Mouse (Mus musculus): Measurements from ENCODE around the gene Scmh1. TPM values are rescaled to one million over a fixed set of nuclear protein-coding genes. Genes with fewer than 3 reads are reported as not detected.

Gene Scmh1
- polyA plus RNA-seq (2012; rRNA removed), result 87.7 and 97.5 TPM in 2 replicates

DNA sequence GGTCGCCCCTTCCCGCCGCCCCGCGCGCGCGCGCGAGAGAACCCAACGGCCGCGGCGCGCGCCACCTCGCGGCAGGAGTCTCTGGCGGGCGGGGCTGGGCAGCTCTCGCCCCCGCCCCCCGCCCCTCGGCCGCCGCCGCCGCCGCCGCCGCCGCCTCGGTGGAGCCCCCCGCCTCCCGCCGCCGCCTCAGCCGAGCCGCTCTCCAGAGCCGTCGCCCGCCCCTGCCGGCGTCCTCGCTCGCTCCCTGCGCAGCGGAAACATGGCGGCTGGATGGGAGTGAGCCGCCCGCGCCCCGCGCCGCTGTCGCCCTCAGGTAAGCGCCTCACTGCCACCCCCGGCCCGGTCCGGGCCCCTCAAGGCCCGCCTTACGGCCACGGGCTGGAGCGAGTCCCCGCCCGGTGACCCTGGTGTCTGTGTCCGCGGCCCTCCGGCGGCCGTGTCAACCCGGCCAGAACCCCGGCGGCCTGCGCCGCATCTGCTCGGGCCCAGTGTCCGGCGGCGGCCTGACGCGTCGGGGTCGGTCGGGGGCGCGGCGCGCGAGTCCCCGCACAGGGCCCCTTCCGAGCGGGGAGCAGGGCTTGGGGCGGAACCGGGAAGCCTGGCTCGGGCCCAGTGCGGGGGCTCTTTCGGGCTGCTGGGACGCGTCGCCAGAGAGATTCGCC, at the start of gene Scmh1:
Scmh1 (plus strand) TSS at position 138 of the 662 bp plus-strand sequence.
- TF ChIP-seq CTCF (IDR thresholded peaks at IDR 0.05; ENCODE audit: extremely low read depth, insufficient read depth, low read length), result no peak
- no peak for TF ChIP-seq POLR2A (IDR thresholded peaks at IDR 0.05; ENCODE audit: extremely low read depth, insufficient read depth, low read length)
- Histone ChIP-seq H3K4me3 (ENCODE audit: insufficient read depth, low read length) (peak within 1 kb of the TSS; percentile 51), H3K4me1 (ENCODE audit: control insufficient read depth, insufficient read depth, low read length) (peaks cover 4% of the 10 kb centered on the region), H3K27ac (ENCODE audit: insufficient read depth, low read length) (peak within 1 kb of the TSS; percentile 93)

- TF ChIP-seq POLR2A (IDR thresholded peaks at IDR 0.05; ENCODE audit: extremely low read depth, insufficient read depth, low read length), result no peak
- Histone ChIP-seq H3K4me1 (ENCODE audit: control insufficient read depth, insufficient read depth, low read length) (peaks cover 7% of the 10 kb centered on the region), H3K4me3 (ENCODE audit: insufficient read depth, low read length) (no peak overlapping the region), H3K27ac (ENCODE audit: insufficient read depth, low read length) (no peak overlapping the region)
Measured at GRCm38 (mm10) chr4:120360011-120360521, 45.0 kb upstream of the Scmh1 start.

DNA sequence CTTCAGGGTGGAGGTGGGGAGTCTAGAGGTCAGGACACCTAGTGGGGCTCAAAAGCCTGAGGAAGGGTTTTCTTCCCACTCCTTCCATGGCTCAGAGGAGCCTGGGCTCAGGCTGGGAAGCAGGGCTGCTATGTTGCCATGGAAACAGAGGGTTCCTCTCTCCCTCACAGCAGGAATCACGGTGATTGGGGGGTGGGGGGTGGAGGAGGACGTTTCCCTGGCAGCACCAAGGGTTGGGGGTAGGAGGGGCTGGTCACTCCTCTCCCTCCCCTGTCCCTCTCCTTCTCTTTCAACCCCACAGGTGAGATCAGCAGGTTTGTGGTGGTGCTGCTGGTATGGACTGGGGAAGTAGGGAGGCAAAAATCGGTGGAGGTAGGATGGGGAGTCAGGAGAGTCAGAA, 40.4 kb upstream of the Scmh1 start:
- Histone ChIP-seq H3K4me1 (ENCODE audit: control insufficient read depth, insufficient read depth, low read length) (peaks cover 12% of the 10 kb centered on the region), H3K27ac (ENCODE audit: insufficient read depth, low read length) (no peak overlapping the region), H3K4me3 (ENCODE audit: insufficient read depth, low read length) (0 out of 2 replicates have a peak overlapping the region, but pooled peaks have one; percentile 16)
- TF ChIP-seq CTCF (IDR thresholded peaks at IDR 0.05; ENCODE audit: extremely low read depth, insufficient read depth, low read length), result no peak
- no peak for TF ChIP-seq POLR2A (IDR thresholded peaks at IDR 0.05; ENCODE audit: extremely low read depth, insufficient read depth, low read length)

DNA sequence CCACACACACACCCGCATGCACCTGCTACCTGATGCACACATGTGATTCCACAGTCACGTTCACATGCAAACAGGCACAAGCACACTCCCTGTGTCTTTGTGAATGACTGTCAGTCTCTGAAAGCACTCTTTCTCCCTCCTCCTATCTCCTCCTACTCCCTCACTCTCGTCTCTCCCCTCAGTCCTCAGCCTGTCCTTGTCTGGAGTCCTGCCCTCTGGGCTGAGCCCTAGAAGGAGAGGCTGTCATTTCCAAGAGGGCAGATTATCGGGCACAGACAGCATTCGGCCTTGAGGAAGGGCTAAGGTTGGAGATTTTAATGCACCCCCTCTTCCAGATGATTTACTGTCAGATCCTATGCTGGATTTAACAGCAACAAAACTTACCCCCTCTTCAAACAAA, 39.6 kb upstream of the Scmh1 start:
- no peak overlapping the region for H3K27ac ChIP-seq (ENCODE audit: insufficient read depth, low read length)
- TF ChIP-seq POLR2A (IDR thresholded peaks at IDR 0.05; ENCODE audit: extremely low read depth, insufficient read depth, low read length) (no peak), CTCF (IDR thresholded peaks at IDR 0.05; ENCODE audit: extremely low read depth, insufficient read depth, low read length) (no peak)
- H3K4me3 ChIP-seq (ENCODE audit: insufficient read depth, low read length), result no peak overlapping the region
- H3K4me1 ChIP-seq (ENCODE audit: control insufficient read depth, insufficient read depth, low read length), result peaks cover 12% of the 10 kb centered on the region

GRCm38 (mm10) chr4:120368031-120368430, 37.0 kb upstream of the Scmh1 start:
- Histone ChIP-seq H3K4me3 (ENCODE audit: insufficient read depth, low read length) (no peak overlapping the region), H3K4me1 (ENCODE audit: control insufficient read depth, insufficient read depth, low read length) (peaks cover 10% of the 10 kb centered on the region), H3K27ac (ENCODE audit: insufficient read depth, low read length) (no peak overlapping the region)
- TF ChIP-seq POLR2A (IDR thresholded peaks at IDR 0.05; ENCODE audit: extremely low read depth, insufficient read depth, low read length), result no peak
- TF ChIP-seq CTCF (IDR thresholded peaks at IDR 0.05; ENCODE audit: extremely low read depth, insufficient read depth, low read length), result no peak

DNA sequence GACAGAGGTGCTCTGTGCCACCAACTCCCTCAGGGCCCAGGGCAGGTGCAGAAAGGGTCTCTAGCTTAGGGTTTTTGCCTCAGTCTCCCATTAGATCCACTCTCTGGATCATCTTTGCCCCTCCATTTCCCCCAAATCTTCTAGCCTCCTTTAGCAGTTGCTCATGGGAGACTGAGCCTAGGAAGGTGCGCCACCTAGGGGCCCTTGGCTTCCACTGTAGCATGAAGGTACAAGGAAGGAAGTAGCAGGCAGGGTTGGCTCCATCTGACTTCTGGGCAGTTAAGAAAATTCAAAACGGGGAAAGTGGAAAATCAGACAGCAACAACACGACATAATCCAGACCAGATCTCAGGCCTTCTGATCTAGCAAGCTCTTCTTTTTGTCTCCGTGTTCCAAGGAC, 36.4 kb upstream of the Scmh1 start:
- no peak for TF ChIP-seq POLR2A (IDR thresholded peaks at IDR 0.05; ENCODE audit: extremely low read depth, insufficient read depth, low read length)
- peak; percentile 89 for TF ChIP-seq CTCF (IDR thresholded peaks at IDR 0.05; ENCODE audit: extremely low read depth, insufficient read depth, low read length)
- Histone ChIP-seq H3K4me1 (ENCODE audit: control insufficient read depth, insufficient read depth, low read length) (peaks cover 10% of the 10 kb centered on the region), H3K4me3 (ENCODE audit: insufficient read depth, low read length) (no peak overlapping the region), H3K27ac (ENCODE audit: insufficient read depth, low read length) (no peak overlapping the region)

- H3K27ac ChIP-seq (ENCODE audit: insufficient read depth, low read length), result no peak overlapping the region
- H3K4me1 ChIP-seq (ENCODE audit: control insufficient read depth, insufficient read depth, low read length), result peaks cover 10% of the 10 kb centered on the region
- TF ChIP-seq POLR2A (IDR thresholded peaks at IDR 0.05; ENCODE audit: extremely low read depth, insufficient read depth, low read length) (no peak), CTCF (IDR thresholded peaks at IDR 0.05; ENCODE audit: extremely low read depth, insufficient read depth, low read length) (no peak)
- no peak overlapping the region for H3K4me3 ChIP-seq (ENCODE audit: insufficient read depth, low read length)
Measured at GRCm38 (mm10) chr4:120369156-120369555, 35.9 kb upstream of the Scmh1 start.

DNA sequence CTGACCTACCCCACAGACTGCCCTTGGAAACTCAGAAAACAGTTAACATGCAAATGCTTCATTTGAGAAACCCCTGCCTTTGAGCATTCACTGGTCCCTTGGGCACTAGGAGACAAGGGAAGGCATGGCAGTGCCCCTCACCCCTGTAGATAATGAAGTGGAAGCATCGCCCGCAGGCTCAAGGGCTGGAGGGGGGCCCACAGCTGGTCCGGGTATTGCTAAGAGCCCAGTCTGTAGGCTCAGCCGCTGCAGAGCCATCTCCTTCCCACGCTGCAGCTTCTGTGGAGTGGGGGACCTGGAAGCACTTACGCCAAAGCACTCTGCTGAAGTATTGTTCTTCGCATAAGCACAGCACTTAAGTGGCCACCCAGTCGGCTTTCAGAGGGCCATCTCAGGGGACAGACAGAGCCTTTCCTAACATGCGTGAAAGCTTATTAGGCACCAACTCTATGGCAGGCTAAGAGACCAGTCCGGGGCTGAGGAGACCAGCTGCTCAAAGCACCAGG, 35.2 kb upstream of the Scmh1 start:
- Histone ChIP-seq H3K4me1 (ENCODE audit: control insufficient read depth, insufficient read depth, low read length) (peaks cover 7% of the 10 kb centered on the region), H3K27ac (ENCODE audit: insufficient read depth, low read length) (no peak overlapping the region), H3K4me3 (ENCODE audit: insufficient read depth, low read length) (no peak overlapping the region)
- TF ChIP-seq CTCF (IDR thresholded peaks at IDR 0.05; ENCODE audit: extremely low read depth, insufficient read depth, low read length) (no peak), POLR2A (IDR thresholded peaks at IDR 0.05; ENCODE audit: extremely low read depth, insufficient read depth, low read length) (no peak)

DNA sequence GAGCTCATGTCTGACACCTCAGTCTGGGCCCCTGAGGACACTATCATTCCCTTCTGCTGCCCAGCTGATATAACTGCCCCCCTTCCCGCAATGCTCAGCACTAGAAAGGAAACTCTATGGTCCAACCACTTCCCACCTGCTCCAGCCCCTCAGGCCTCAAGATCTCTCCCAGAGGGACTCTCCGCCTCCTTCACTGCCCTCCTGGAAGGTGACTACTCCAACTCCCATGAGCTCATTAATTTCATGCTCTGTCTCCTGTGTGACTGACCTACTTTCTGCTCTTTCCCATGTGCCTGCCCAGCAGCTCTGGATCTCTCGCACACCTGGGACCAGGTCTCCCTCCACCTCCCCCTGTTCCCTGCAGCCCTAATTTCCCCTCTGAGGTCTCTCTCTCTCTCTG, 32.2 kb upstream of the Scmh1 start:
- TF ChIP-seq POLR2A (IDR thresholded peaks at IDR 0.05; ENCODE audit: extremely low read depth, insufficient read depth, low read length) (no peak), CTCF (IDR thresholded peaks at IDR 0.05; ENCODE audit: extremely low read depth, insufficient read depth, low read length) (no peak)
- no peak overlapping the region for H3K4me3 ChIP-seq (ENCODE audit: insufficient read depth, low read length)
- no peak overlapping the region for H3K27ac ChIP-seq (ENCODE audit: insufficient read depth, low read length)
- no peaks in the 10 kb centered on the region for H3K4me1 ChIP-seq (ENCODE audit: control insufficient read depth, insufficient read depth, low read length)

- Histone ChIP-seq H3K27ac (ENCODE audit: insufficient read depth, low read length) (no peak overlapping the region), H3K4me3 (ENCODE audit: insufficient read depth, low read length) (no peak overlapping the region), H3K4me1 (ENCODE audit: control insufficient read depth, insufficient read depth, low read length) (no peaks in the 10 kb centered on the region)
- TF ChIP-seq CTCF (IDR thresholded peaks at IDR 0.05; ENCODE audit: extremely low read depth, insufficient read depth, low read length) (no peak), POLR2A (IDR thresholded peaks at IDR 0.05; ENCODE audit: extremely low read depth, insufficient read depth, low read length) (no peak)
Measured at GRCm38 (mm10) chr4:120373813-120374212, 31.3 kb upstream of the Scmh1 start.
